Mouse (Mus musculus) liver, embryonic 13.5 days (tissue): ENCODE data around the gene Plxna4. TPM values are rescaled to one million over a fixed set of nuclear protein-coding genes. Genes with fewer than 3 reads are reported as not detected.
"Not testable (repeated sequence)": the region's sequence is repeated elsewhere in the genome, so short reads cannot be mapped to it uniquely, and the experiment has no call there.

Source experiments
- ATAC-seq: fragments of 200-750 bp; cut with Nextera tagmentation; 2 replicates; pipeline ENCODE4 v1.8.0; 2017; ENCODE audit warnings: low read depth, mild to moderate bottlenecking, moderate number of reproducible peaks, moderate library complexity
- DNase-seq: peaks from one replicate; pipeline ENCODE4 v3.0.0; 2022
- H3K27ac ChIP-seq: fragments of 300-500 bp; sonication (generic); 2 replicates; pipeline ENCODE4 v1.5.1; 2015; ENCODE audit warnings: moderate library complexity, mild to moderate bottlenecking, inconsistent platforms
- H3K27me3 ChIP-seq: fragments of 300-500 bp; sonication (generic); 2 replicates; pipeline ENCODE4 v1.6.1; 2015; ENCODE audit warnings: mild to moderate bottlenecking, inconsistent platforms
- H3K36me3 ChIP-seq: fragments of 300-500 bp; sonication (generic); 2 replicates; pipeline ENCODE4 v1.6.1; 2015; ENCODE audit warnings: mild to moderate bottlenecking, inconsistent platforms
- H3K4me1 ChIP-seq: fragments of 300-500 bp; sonication (generic); replicated peaks from 2 replicates; pipeline ENCODE4 v1.6.1; 2015; ENCODE audit warnings: inconsistent platforms
- H3K4me2 ChIP-seq: fragments of 300-500 bp; sonication (generic); 2 replicates; pipeline ENCODE4 v1.6.1; 2015; ENCODE audit warnings: inconsistent platforms, mild to moderate bottlenecking, moderate library complexity
- H3K4me3 ChIP-seq: fragments of 300-500 bp; sonication (generic); replicated peaks from 2 replicates; pipeline ENCODE4 v1.5.1; 2015; ENCODE audit warnings: mild to moderate bottlenecking, inconsistent platforms
- H3K9ac ChIP-seq: fragments of 300-500 bp; sonication (generic); 2 replicates; pipeline ENCODE4 v1.6.1; 2015; ENCODE audit warnings: mild to moderate bottlenecking, inconsistent platforms
- H3K9me3 ChIP-seq: fragments of 300-500 bp; sonication (generic); replicated peaks from 2 replicates; pipeline ENCODE4 v1.6.1; 2016; ENCODE audit warnings: inconsistent platforms
- WGBS: fragments of 180-500 bp; shearing (Covaris S2); methylation state at CpG from one replicate; pipeline ENCODE4 v1.1.7; 2015; ENCODE audit not compliant: insufficient replicate concordance; 5-methylcytosine and 5-hydroxymethylcytosine counted together
- polyA plus RNA-seq: library from polyadenylated mRNA; unstranded; fragments of >200 nt; fragmentation: Nextera tagmentation; extraction: Ambion mirVana; gene quantifications from 2 replicates; pipeline ENCODE4 v1.2.1, GENCODE M21; 2015

Gene Plxna4
- polyA plus RNA-seq, 1 experiment from 2014 or later = 0.24 TPM

DNA sequence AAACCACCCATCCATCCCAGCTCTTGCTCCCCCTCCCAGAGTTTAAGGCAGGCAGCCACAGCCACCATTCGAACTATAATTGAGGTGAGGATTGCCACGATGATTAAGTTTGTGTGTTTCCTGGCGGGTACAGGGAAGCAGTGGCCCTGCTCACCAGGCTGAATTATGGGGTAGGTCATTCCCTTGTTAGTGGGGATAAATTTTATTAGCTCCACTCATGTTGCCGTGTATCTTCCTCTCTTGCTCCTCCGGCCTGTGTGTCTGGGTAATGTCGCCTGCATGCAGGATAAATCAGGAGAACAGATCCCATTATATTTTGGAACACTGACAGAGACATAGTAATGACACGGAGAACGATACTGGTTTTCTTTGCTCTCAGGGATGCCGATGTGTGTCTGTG is 78.9 kb downstream of the Plxna4 start:
- Histone ChIP-seq H3K4me3 (no peak overlapping the region), H3K4me1 (peaks cover 7% of the 10 kb centered on the region; the same call in 1 of the 2 replicates), H3K27ac (no peak overlapping the region), H3K36me3 (no peaks in the 10 kb centered on the region), H3K9me3 (no peaks in the 10 kb centered on the region), H3K27me3 (peaks cover 3% of the 10 kb centered on the region; the same call in 1 of the 2 replicates), H3K9ac (no peak overlapping the region), H3K4me2 (no peak overlapping the region)
- 64% methylated on average over 9 of the region's 9 CpGs for WGBS
- no peak for ATAC-seq
- DNase-seq = no peak

DNA sequence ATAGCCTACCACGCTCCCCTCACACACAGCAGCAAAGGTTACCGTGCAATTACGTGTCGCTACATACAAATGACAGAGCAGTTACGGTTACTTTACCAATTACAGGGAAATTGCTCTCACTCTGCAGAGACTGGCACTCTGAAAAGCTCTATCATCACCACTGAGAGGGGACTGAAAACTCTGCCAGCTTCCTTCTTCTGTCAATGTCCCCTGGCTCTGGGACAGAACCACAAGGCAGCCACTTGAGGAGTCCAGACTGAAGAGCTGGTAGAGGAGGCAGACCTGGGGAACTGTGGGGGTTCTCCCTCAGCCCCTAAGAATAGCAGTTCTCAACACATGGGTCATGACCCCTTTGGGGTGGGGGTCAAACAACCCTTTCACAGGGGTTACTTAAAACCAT is 83.0 kb downstream of the Plxna4 start:
- no peak for ATAC-seq
- Histone ChIP-seq H3K4me2 (no peak overlapping the region), H3K9me3 (no peaks in the 10 kb centered on the region), H3K9ac (no peak overlapping the region), H3K4me1 (no peaks in the 10 kb centered on the region), H3K36me3 (no peaks in the 10 kb centered on the region), H3K27ac (no peak overlapping the region), H3K4me3 (no peak overlapping the region), H3K27me3 (peaks cover 3% of the 10 kb centered on the region; the same call in 1 of the 2 replicates)
- WGBS = 83% methylated on average over 5 of the region's 5 CpGs
- no peak for DNase-seq

DNA sequence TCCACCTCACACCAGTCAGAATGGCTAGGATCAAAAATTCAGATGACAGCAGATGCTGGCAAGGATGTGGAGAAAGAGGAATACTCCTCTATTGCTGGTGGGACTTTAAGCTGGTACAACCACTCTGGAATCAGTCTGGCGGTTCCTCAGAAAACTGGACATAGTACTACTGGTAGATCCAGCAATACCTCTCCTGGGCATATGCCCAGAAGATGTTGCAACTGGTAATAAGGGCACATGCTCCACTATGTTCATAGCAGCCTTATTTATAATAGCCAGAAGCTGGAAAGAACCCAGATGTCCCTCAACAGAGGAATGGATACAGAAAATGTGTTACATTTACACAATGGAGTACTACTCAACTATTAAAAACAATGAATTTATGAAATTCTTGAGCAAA is 86.8 kb downstream of the Plxna4 start:
- H3K9ac ChIP-seq, H3K4me2 ChIP-seq, H3K4me3 ChIP-seq, H3K9me3 ChIP-seq, H3K4me1 ChIP-seq, H3K27me3 ChIP-seq, DNase-seq, H3K27ac ChIP-seq, H3K36me3 ChIP-seq, ATAC-seq: not testable (repeated sequence)
- WGBS = 54% methylated on average over 1 of the region's 1 CpGs

DNA sequence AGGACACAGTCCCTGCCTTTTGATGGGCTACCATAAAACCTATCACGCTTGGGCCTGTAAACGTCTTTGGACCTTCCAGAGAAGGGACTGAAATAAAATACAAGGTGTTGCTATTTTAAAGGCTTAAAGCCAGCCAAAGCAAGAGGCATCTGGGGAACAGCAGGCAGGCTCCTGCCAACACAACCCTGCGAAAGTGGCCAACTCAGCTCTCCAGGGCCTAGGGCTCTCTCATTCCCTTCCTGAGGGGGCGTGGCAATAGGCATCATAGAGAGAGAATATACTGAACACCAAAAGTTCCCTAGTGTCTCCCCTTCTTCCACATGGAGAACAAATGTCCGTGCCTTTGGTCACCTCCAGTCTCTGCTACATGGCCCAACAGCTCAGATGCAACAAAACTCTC is 89.9 kb downstream of the Plxna4 start:
- no peak overlapping the region for H3K4me3 ChIP-seq
- no peak overlapping the region for H3K4me2 ChIP-seq
- H3K9me3 ChIP-seq = no peaks in the 10 kb centered on the region
- no peak overlapping the region for H3K27ac ChIP-seq
- peaks cover 7% of the 10 kb centered on the region; the same call in 1 of the 2 replicates for H3K4me1 ChIP-seq
- ATAC-seq (no peak), DNase-seq (no peak)
- no peaks in the 10 kb centered on the region for H3K27me3 ChIP-seq
- no peak overlapping the region for H3K9ac ChIP-seq
- WGBS = 68% methylated on average over 5 of the region's 5 CpGs
- no peaks in the 10 kb centered on the region for H3K36me3 ChIP-seq

DNA sequence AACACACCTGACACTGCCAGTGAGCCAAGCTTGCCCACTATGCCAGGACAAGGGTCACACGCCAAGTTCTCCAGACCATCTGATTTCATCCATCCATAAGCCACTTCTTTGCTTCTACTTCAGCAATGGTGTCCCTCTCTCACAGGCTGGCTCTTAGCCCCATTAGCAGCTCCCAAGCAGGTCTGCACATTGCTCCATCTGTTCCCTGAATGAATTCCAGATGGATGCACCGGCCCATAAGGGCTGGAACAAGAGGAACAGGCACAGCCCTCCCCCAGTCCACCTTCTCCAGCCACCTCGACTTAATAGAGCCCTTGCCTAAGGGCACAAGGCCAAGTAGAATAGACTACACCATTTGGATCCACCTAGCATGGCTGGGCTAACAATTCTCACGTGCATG is 91.9 kb downstream of the Plxna4 start:
- H3K4me1 ChIP-seq = peaks cover 7% of the 10 kb centered on the region; the same call in 1 of the 2 replicates
- DNase-seq = no peak
- H3K27me3 ChIP-seq = no peaks in the 10 kb centered on the region
- H3K9me3 ChIP-seq = no peaks in the 10 kb centered on the region
- WGBS = 59% methylated on average over 4 of the region's 4 CpGs
- no peak overlapping the region for H3K4me2 ChIP-seq
- no peak overlapping the region for H3K27ac ChIP-seq
- H3K4me3 ChIP-seq = no peak overlapping the region
- no peaks in the 10 kb centered on the region for H3K36me3 ChIP-seq
- no peak overlapping the region for H3K9ac ChIP-seq
- ATAC-seq = no peak

DNA sequence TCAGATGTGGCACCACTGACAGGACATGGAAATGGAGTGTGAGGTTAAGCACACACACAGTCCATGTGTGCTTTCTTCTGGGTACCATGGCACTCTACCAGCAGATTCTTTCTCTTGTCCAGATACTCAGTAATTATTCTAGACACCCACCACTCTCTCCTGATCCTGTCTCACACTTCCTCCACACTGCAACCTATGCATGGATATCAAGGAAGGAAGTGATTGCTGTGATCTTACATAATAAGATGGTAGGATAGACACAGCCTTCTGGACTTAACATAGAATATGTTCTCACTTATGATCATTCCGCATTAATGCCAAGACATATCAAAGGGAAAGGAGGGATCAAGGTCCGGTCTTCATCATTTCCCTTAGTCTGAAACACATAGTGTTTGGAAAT is 92.5 kb downstream of the Plxna4 start:
- Histone ChIP-seq H3K4me3 (no peak overlapping the region), H3K4me1 (peaks cover 7% of the 10 kb centered on the region; the same call in 1 of the 2 replicates), H3K27ac (no peak overlapping the region), H3K36me3 (no peaks in the 10 kb centered on the region), H3K27me3 (no peaks in the 10 kb centered on the region), H3K9ac (no peak overlapping the region), H3K4me2 (no peak overlapping the region), H3K9me3 (no peaks in the 10 kb centered on the region)
- ATAC-seq (no peak), DNase-seq (no peak)
- WGBS = 71% methylated on average over 2 of the region's 2 CpGs

DNA sequence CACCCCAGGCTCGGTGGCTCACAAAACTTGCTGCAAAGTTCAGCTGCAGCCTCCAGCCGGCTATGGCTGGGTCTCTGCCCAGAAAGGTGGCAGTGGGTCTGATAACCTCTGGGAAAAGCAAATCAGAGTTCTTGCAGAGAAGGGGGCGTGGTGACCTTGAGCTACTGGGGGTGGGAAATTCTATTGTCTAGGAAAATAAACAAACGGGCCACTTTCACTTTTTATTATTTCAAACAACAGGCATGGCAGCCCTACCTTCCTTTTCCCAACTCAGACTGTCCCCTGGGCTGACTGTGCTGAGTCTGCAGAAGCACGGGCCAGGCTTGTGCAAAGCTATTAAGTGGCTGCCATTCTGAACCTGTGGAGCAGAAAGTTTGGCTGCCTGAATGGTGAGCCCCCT is 94.4 kb downstream of the Plxna4 start:
- Histone ChIP-seq H3K36me3 (no peaks in the 10 kb centered on the region), H3K9ac (no peak overlapping the region), H3K27me3 (no peaks in the 10 kb centered on the region), H3K27ac (no peak overlapping the region), H3K4me1 (peaks cover 7% of the 10 kb centered on the region; the same call in 1 of the 2 replicates), H3K9me3 (no peaks in the 10 kb centered on the region), H3K4me2 (no peak overlapping the region), H3K4me3 (no peak overlapping the region)
- WGBS = 33% methylated on average over 5 of the region's 5 CpGs
- no peak for ATAC-seq
- DNase-seq = no peak

DNA sequence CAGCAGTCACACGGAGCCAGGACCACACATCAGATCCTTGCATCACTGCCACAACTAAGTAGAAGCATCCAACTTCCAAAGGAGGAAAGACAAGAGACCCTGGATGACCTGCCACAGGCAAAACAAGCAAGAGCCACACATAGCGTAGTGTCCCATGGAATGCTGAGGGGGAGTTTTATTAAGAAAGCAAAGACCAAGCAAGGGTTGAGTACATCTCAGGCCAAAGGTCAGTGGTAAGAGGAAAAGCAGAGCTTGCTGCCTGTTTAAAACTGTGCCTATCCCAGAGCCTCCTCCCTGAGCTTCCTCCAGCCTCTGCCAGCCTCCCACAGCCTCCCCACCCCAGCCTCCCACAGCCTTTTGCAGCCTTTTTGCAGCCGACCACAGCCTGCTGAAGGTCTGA is 100.9 kb downstream of the Plxna4 start:
- H3K27me3 ChIP-seq = no peaks in the 10 kb centered on the region
- no peaks in the 10 kb centered on the region for H3K9me3 ChIP-seq
- DNase-seq (no peak), ATAC-seq (no peak)
- H3K27ac ChIP-seq = no peak overlapping the region
- H3K36me3 ChIP-seq = no peaks in the 10 kb centered on the region
- no peak overlapping the region for H3K4me2 ChIP-seq
- H3K9ac ChIP-seq = no peak overlapping the region
- no peak overlapping the region for H3K4me3 ChIP-seq
- no peaks in the 10 kb centered on the region; the same call in 1 of the 2 replicates for H3K4me1 ChIP-seq
- 54% methylated on average over 3 of the region's 3 CpGs for WGBS

DNA sequence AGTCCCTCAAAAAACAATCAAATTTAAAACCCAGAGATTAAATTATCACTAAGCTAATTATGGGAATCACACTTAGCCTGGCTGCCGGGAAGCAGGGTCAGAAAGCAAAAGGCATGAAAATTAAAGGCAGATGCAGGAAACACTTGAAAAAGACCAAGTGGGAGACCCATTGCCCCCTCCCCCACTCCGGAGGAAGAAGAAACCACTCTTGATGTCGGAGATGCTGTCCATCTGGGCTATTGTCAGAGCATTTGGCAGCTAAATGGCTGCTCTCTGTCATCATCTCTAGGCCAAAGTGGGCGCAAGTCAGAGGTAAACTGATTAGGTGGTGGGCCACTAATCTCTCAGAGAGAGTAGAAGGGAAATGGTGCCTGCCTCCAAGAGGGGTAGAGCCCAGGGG is 105.5 kb downstream of the Plxna4 start:
- H3K9me3 ChIP-seq = no peaks in the 10 kb centered on the region
- 36% methylated on average over 4 of the region's 4 CpGs for WGBS
- DNase-seq (no peak), ATAC-seq (no peak)
- H3K36me3 ChIP-seq = no peaks in the 10 kb centered on the region
- H3K27me3 ChIP-seq = no peaks in the 10 kb centered on the region
- no peak overlapping the region for H3K9ac ChIP-seq
- H3K4me1 ChIP-seq = peaks cover 41% of the 10 kb centered on the region
- H3K4me3 ChIP-seq = no peak overlapping the region
- H3K27ac ChIP-seq = no peak overlapping the region
- no peak overlapping the region for H3K4me2 ChIP-seq

DNA sequence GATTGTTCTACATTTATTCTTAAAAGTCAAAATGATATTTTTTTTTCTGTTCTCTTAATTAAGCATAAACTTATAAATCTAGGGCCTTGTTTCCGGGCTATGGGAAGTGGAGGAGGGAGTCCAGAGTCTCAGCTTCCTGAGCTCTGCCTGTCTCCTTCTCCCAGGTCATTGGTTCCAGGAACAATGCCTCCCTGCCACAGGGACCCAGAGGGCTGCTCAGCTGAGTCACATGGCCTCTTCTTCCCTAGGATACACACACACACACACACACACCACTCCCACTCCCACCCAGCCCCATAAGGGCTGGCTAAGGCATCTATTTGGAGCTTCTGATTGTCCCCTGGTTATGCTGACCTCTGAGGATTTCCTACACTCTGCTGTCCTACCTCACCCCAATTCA is 107.3 kb downstream of the Plxna4 start:
- no peak for DNase-seq
- Histone ChIP-seq H3K4me3 (no peak overlapping the region), H3K9ac (no peak overlapping the region), H3K36me3 (no peaks in the 10 kb centered on the region), H3K4me1 (peaks cover 46% of the 10 kb centered on the region), H3K27me3 (no peaks in the 10 kb centered on the region), H3K27ac (peak overlapping the region; percentile 87; the same call in 1 of the 2 replicates), H3K4me2 (no peak overlapping the region), H3K9me3 (no peaks in the 10 kb centered on the region)
- 62% methylated on average over 1 of the region's 1 CpGs for WGBS
- no peak for ATAC-seq

DNA sequence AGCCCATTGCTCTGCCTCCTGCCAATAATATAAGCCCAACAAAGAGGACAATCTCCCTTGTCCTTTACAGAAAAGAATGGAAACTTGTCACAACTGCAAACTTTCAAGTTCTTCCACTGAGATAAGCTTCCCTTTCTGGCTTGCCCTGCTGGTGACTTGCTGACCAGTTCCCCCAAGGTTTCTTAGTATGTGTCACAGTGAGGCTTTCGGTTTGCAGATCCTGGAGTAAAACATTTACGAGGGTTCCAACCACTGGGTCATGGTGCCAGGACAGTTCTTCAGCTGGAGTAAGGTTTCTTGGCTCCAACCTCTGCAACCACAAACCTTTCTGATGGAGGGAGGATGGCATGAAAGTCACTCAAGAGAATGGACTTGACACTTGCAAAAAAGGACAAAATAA is 108.2 kb downstream of the Plxna4 start:
- ATAC-seq (no peak), DNase-seq (no peak)
- no peak overlapping the region for H3K4me3 ChIP-seq
- peak overlapping the region; percentile 87 for H3K27ac ChIP-seq
- H3K27me3 ChIP-seq = no peaks in the 10 kb centered on the region
- H3K4me2 ChIP-seq = peak overlapping the region; percentile 60
- peak overlapping the region; percentile 62 for H3K9ac ChIP-seq
- H3K4me1 ChIP-seq = peaks cover 46% of the 10 kb centered on the region
- 42% methylated on average over 2 of the region's 2 CpGs for WGBS
- H3K36me3 ChIP-seq = no peaks in the 10 kb centered on the region
- H3K9me3 ChIP-seq = no peaks in the 10 kb centered on the region

DNA sequence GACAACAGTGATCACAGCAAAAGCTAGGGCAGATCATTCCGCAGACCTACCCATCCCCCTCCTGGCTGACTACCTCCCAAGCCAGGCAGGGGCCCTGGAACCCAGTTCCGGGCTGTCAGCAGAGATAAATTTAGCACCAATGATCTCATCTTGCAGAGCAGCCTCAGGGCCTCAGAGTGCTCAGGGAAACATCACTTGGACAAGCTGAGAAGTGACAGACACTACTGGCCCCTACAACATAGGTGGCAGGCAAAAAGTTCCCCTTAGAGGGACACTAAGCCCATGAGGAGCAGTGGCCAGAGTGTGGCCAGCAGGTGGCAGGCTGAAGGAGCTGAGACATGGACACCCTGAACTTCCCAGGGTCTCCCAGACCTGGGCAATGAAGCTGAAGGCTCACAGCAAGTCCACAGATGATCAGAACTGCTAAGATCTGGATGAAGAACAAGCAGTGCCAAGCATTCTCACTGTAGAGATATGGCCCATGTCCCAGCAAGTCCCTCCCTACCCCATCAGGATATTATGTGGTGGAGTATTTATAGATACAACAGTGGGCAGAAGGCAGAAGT is 108.7 kb downstream of the Plxna4 start:
- peak overlapping the region; percentile 87 for H3K27ac ChIP-seq
- H3K4me2 ChIP-seq = peak overlapping the region; percentile 60
- no peaks in the 10 kb centered on the region for H3K9me3 ChIP-seq
- peak overlapping the region; percentile 12 for H3K4me3 ChIP-seq
- H3K36me3 ChIP-seq = no peaks in the 10 kb centered on the region
- DNase-seq = peak; percentile 74
- peak; percentile 98 for ATAC-seq
- 2% methylated on average over 2 of the region's 2 CpGs for WGBS
- peak overlapping the region; percentile 62 for H3K9ac ChIP-seq
- peaks cover 46% of the 10 kb centered on the region for H3K4me1 ChIP-seq
- H3K27me3 ChIP-seq = no peaks in the 10 kb centered on the region
